Mouse (Mus musculus) liver, embryonic 11.5 days (tissue): ENCODE data around the gene Proz. TPM values are rescaled to one million over a fixed set of nuclear protein-coding genes. Genes with fewer than 3 reads are reported as not detected.

Experiments
- ATAC-seq: fragments of 200-750 bp; cut with Nextera tagmentation; replicated peaks from 2 replicates; pipeline ENCODE4 v1.8.0; 2017; ENCODE audit warnings: moderate number of reproducible peaks, mild to moderate bottlenecking, moderate TSS enrichment, moderate library complexity; ENCODE audit not compliant: low FRiP score
- DNase-seq: peaks from one replicate; pipeline ENCODE4 v3.0.0-alpha.2; 2017; ENCODE audit warnings: low spot score
- H3K27ac ChIP-seq: fragments of 300-500 bp; sonication (generic); 2 replicates; pipeline ENCODE4 v1.5.1; 2014; ENCODE audit warnings: mild to moderate bottlenecking, low read depth, low read length, control low read depth
- H3K27me3 ChIP-seq: fragments of 300-500 bp; sonication (generic); replicated peaks from 2 replicates; pipeline ENCODE4 v1.6.1; 2014; ENCODE audit warnings: low read length, mixed read lengths; ENCODE audit not compliant: control insufficient read depth, insufficient read depth
- H3K36me3 ChIP-seq: fragments of 300-500 bp; sonication (generic); 2 replicates; pipeline ENCODE4 v1.6.1; 2014; ENCODE audit warnings: mild to moderate bottlenecking, low read length, moderate library complexity, mixed read lengths; ENCODE audit not compliant: control insufficient read depth, insufficient read depth
- H3K4me1 ChIP-seq: fragments of 300-500 bp; sonication (generic); replicated peaks from 2 replicates; pipeline ENCODE4 v1.6.1; 2014; ENCODE audit warnings: low read length, mixed read lengths; ENCODE audit not compliant: control insufficient read depth, insufficient read depth
- H3K4me2 ChIP-seq: fragments of 300-500 bp; sonication (generic); 2 replicates; pipeline ENCODE4 v1.6.1; 2014; ENCODE audit warnings: mild to moderate bottlenecking, control low read depth, moderate library complexity
- H3K4me3 ChIP-seq: fragments of 300-500 bp; sonication (generic); 2 replicates; pipeline ENCODE4 v1.5.1; 2014; ENCODE audit warnings: low read depth, low read length, control low read depth
- H3K9ac ChIP-seq: fragments of 300-500 bp; sonication (generic); 2 replicates; pipeline ENCODE4 v1.6.1; 2014; ENCODE audit warnings: low read depth, low read length, control low read depth
- H3K9me3 ChIP-seq: fragments of 300-500 bp; sonication (generic); 2 replicates; pipeline ENCODE4 v1.6.1; 2016; ENCODE audit warnings: low read length, inconsistent platforms, mixed read lengths; ENCODE audit not compliant: control insufficient read depth
- WGBS: fragments of 180-500 bp; shearing (Covaris S2); extraction: QIAGEN DNeasy Blood & Tissue Kit; methylation state at CpG from one replicate; pipeline ENCODE4 v1.1.7; 2014; 5-methylcytosine and 5-hydroxymethylcytosine counted together
- polyA plus RNA-seq: library from polyadenylated mRNA; unstranded; fragments of >200 nt; fragmentation: Nextera tagmentation; extraction: Ambion mirVana; gene quantifications from 2 replicates; pipeline ENCODE4 v1.2.1, GENCODE M21; 2014

The Proz gene
- polyA plus RNA-seq, 1 experiment from 2014 or later: 13.5 TPM

- peak overlapping the region; percentile 55 for H3K27ac ChIP-seq
- H3K4me2 ChIP-seq: peak overlapping the region; percentile 59
- peaks cover 6% of the 10 kb centered on the region for H3K4me1 ChIP-seq
- no peaks in the 10 kb centered on the region for H3K27me3 ChIP-seq
- peak; percentile 83 for ATAC-seq
- peak overlapping the region; percentile 33 for H3K4me3 ChIP-seq
- no peaks in the 10 kb centered on the region for H3K9me3 ChIP-seq
- 22% methylated on average over 5 of the region's 5 CpGs for WGBS
- DNase-seq: peak; percentile 60
- peak overlapping the region; percentile 45 for H3K9ac ChIP-seq
- H3K36me3 ChIP-seq: no peaks in the 10 kb centered on the region
Observed at GRCm38 (mm10) chr8:13037569-13037968, 23.1 kb upstream of the Proz start.

GRCm38 (mm10) chr8:13039054-13039453 lies 21.7 kb upstream of the Proz start:
- H3K4me3 ChIP-seq: no peak overlapping the region
- peaks cover 6% of the 10 kb centered on the region for H3K4me1 ChIP-seq
- H3K36me3 ChIP-seq: no peaks in the 10 kb centered on the region
- 0 out of 2 replicates have a peak overlapping the region, but pooled peaks have one; percentile 22 for H3K9ac ChIP-seq
- H3K27me3 ChIP-seq: no peaks in the 10 kb centered on the region
- no peaks in the 10 kb centered on the region for H3K9me3 ChIP-seq
- 73% methylated on average over 6 of the region's 6 CpGs for WGBS
- DNase-seq (no peak), ATAC-seq (no peak)
- H3K27ac ChIP-seq: no peak overlapping the region; the same call in 1 of the 2 replicates
- H3K4me2 ChIP-seq: peak overlapping the region; percentile 59

- DNase-seq (no peak), ATAC-seq (no peak)
- H3K27ac ChIP-seq: no peak overlapping the region
- H3K9me3 ChIP-seq: no peaks in the 10 kb centered on the region
- 57% methylated on average over 4 of the region's 4 CpGs for whole genome bisulfite sequencing
- H3K4me2 ChIP-seq: no peak overlapping the region
- H3K27me3 ChIP-seq: no peaks in the 10 kb centered on the region
- H3K4me1 ChIP-seq: peaks cover 5% of the 10 kb centered on the region
- no peaks in the 10 kb centered on the region for H3K36me3 ChIP-seq
- no peak overlapping the region for H3K9ac ChIP-seq
- no peak overlapping the region for H3K4me3 ChIP-seq
Observed at GRCm38 (mm10) chr8:13041459-13041858, 19.3 kb upstream of the Proz start.

GRCm38 (mm10) chr8:13047652-13048051 lies 13.1 kb upstream of the Proz start:
- Histone ChIP-seq H3K9me3 (no peaks in the 10 kb centered on the region), H3K36me3 (no peaks in the 10 kb centered on the region), H3K4me1 (no peaks in the 10 kb centered on the region), H3K27ac (no peak overlapping the region), H3K9ac (no peak overlapping the region), H3K4me2 (no peak overlapping the region), H3K4me3 (no peak overlapping the region), H3K27me3 (no peaks in the 10 kb centered on the region)
- no peak for DNase-seq
- WGBS: 67% methylated on average over 5 of the region's 5 CpGs
- no peak for ATAC-seq

- Histone ChIP-seq H3K4me2 (no peak overlapping the region), H3K27me3 (no peaks in the 10 kb centered on the region), H3K4me3 (no peak overlapping the region), H3K4me1 (no peaks in the 10 kb centered on the region), H3K27ac (no peak overlapping the region), H3K36me3 (0 out of 2 replicates have a peak, but pooled peaks cover 2% of the 10 kb centered on the region), H3K9ac (no peak overlapping the region), H3K9me3 (no peaks in the 10 kb centered on the region)
- no peak for ATAC-seq
- DNase-seq: no peak
- 76% methylated on average over 10 of the region's 10 CpGs for WGBS
Observed at GRCm38 (mm10) chr8:13050550-13050949, 10.2 kb upstream of the Proz start.

GRCm38 (mm10) chr8:13057351-13057750 lies 3.4 kb upstream of the Proz start:
- Histone ChIP-seq H3K27me3 (no peaks in the 10 kb centered on the region), H3K4me2 (no peak overlapping the region), H3K4me1 (no peaks in the 10 kb centered on the region; the same call in 1 of the 2 replicates), H3K4me3 (no peak overlapping the region), H3K27ac (peak overlapping the region; percentile 11; the same call in 1 of the 2 replicates), H3K9ac (no peak overlapping the region), H3K9me3 (no peaks in the 10 kb centered on the region), H3K36me3 (0 out of 2 replicates have a peak, but pooled peaks cover 3% of the 10 kb centered on the region)
- DNase-seq: no peak
- peak; percentile 44 for ATAC-seq
- 65% methylated on average over 4 of the region's 4 CpGs for WGBS

- no peaks in the 10 kb centered on the region for H3K9me3 ChIP-seq
- no peaks in the 10 kb centered on the region for H3K27me3 ChIP-seq
- no peak overlapping the region for H3K9ac ChIP-seq
- no peak for ATAC-seq
- no peaks in the 10 kb centered on the region for H3K36me3 ChIP-seq
- DNase-seq: no peak
- no peaks in the 10 kb centered on the region; the same call in 1 of the 2 replicates for H3K4me1 ChIP-seq
- H3K27ac ChIP-seq: no peak overlapping the region
- WGBS: 78% methylated on average over 16 of the region's 16 CpGs
- H3K4me3 ChIP-seq: no peak overlapping the region
- H3K4me2 ChIP-seq: no peak overlapping the region
Observed at GRCm38 (mm10) chr8:13063112-13063511, 2.4 kb downstream of the Proz start.

- H3K9me3 ChIP-seq: no peaks in the 10 kb centered on the region
- no peaks in the 10 kb centered on the region for H3K4me1 ChIP-seq
- H3K4me3 ChIP-seq: no peak overlapping the region
- DNase-seq: no peak
- H3K36me3 ChIP-seq: peaks cover 22% of the 10 kb centered on the region
- WGBS: 85% methylated on average over 11 of the region's 11 CpGs
- no peak overlapping the region for H3K27ac ChIP-seq
- H3K4me2 ChIP-seq: no peak overlapping the region
- ATAC-seq: no peak; the same call in 1 of the 2 replicates
- H3K9ac ChIP-seq: no peak overlapping the region
- H3K27me3 ChIP-seq: no peaks in the 10 kb centered on the region
Observed at GRCm38 (mm10) chr8:13073255-13073654, 12.5 kb downstream of the Proz start.

- Histone ChIP-seq H3K4me2 (no peak overlapping the region), H3K36me3 (peaks cover 33% of the 10 kb centered on the region), H3K9ac (no peak overlapping the region), H3K4me1 (no peaks in the 10 kb centered on the region), H3K9me3 (no peaks in the 10 kb centered on the region), H3K27ac (no peak overlapping the region), H3K4me3 (no peak overlapping the region), H3K27me3 (no peaks in the 10 kb centered on the region)
- DNase-seq (no peak), ATAC-seq (no peak)
- WGBS: 75% methylated on average over 8 of the region's 8 CpGs
Observed at GRCm38 (mm10) chr8:13075044-13075443, 14.3 kb downstream of the Proz start.
